Mouse (Mus musculus) liver, embryonic 12.5 days (tissue): ENCODE data around the gene Nrbp1. TPM values are rescaled to one million over a fixed set of nuclear protein-coding genes. Genes with fewer than 3 reads are reported as not detected.

Experiments used
- polyA plus RNA-seq: library from polyadenylated mRNA; unstranded; fragments of >200 nt; fragmentation: Nextera tagmentation; extraction: Ambion mirVana; gene quantifications from 2 replicates; pipeline ENCODE4 v1.2.1, GENCODE M21; 2016

The Nrbp1 gene
- polyA plus RNA-seq, 1 experiment from 2014 or later: 64.8 TPM

Other genes starting within 250 kb of the Nrbp1 start
- gene Atraid, start 192.6 kb upstream of the Nrbp1 start, polyA plus RNA-seq: 47.4 and 54.5 TPM in 2 replicates
- 6.9 and 7.0 TPM in 2 replicates for gene Slc5a6, start 191.9 kb upstream of the Nrbp1 start, polyA plus RNA-seq
- gene Cad, start 186.1 kb upstream of the Nrbp1 start, polyA plus RNA-seq: 43.6 and 44.5 TPM in 2 replicates
- gene Dnajc5g, start 134.6 kb upstream of the Nrbp1 start, polyA plus RNA-seq: not detected in 2 replicates
- 0.26 and 0.48 TPM in 2 replicates for gene Slc30a3, start 132.6 kb upstream of the Nrbp1 start, polyA plus RNA-seq
- gene Trim54, start 124.2 kb upstream of the Nrbp1 start, polyA plus RNA-seq: 0.12 TPM in 1 of 2 replicates, not detected in the other
- not detected in 2 replicates for gene Ucn, start 102.0 kb upstream of the Nrbp1 start, polyA plus RNA-seq
- 25.8 and 27.0 TPM in 2 replicates for gene Mpv17, start 86.6 kb upstream of the Nrbp1 start, polyA plus RNA-seq
- 0.90 and 1.3 TPM in 2 replicates for gene Gm29609, start 61.0 kb upstream of the Nrbp1 start, polyA plus RNA-seq
- 51.5 and 53.1 TPM in 2 replicates for gene Gtf3c2, start 60.7 kb upstream of the Nrbp1 start, polyA plus RNA-seq
- gene Snx17, start 47.6 kb upstream of the Nrbp1 start, polyA plus RNA-seq: 58.2 and 62.3 TPM in 2 replicates
- gene Eif2b4, start 47.4 kb upstream of the Nrbp1 start, polyA plus RNA-seq: 67.2 and 73.1 TPM in 2 replicates
- gene Zfp513, start 38.6 kb upstream of the Nrbp1 start, polyA plus RNA-seq: 4.5 and 7.2 TPM in 2 replicates
- 195 and 204 TPM in 2 replicates for gene Ppm1g, start 20.2 kb upstream of the Nrbp1 start, polyA plus RNA-seq
- not detected in 2 replicates for gene Gm9970, start 368 bp downstream of the Nrbp1 start, polyA plus RNA-seq
- 4.6 and 6.1 TPM in 2 replicates for gene Krtcap3, start 10.8 kb downstream of the Nrbp1 start, polyA plus RNA-seq
- gene Ift172, start 50.3 kb downstream of the Nrbp1 start, polyA plus RNA-seq: 8.7 and 10.3 TPM in 2 replicates
- 13.9 and 15.7 TPM in 2 replicates for gene Fndc4, start 55.2 kb downstream of the Nrbp1 start, polyA plus RNA-seq
- gene Gckr, start 56.6 kb downstream of the Nrbp1 start, polyA plus RNA-seq: 10.3 and 11.2 TPM in 2 replicates
- 21.5 and 23.8 TPM in 2 replicates for gene Zfp512, start 211.6 kb downstream of the Nrbp1 start, polyA plus RNA-seq
- not detected in 2 replicates for gene 4930548H24Rik, start 244.9 kb downstream of the Nrbp1 start, polyA plus RNA-seq